Mouse (Mus musculus) stomach, postnatal 0 days (tissue): ENCODE data around the gene Dhx34. TPM values are rescaled to one million over a fixed set of nuclear protein-coding genes. Genes with fewer than 3 reads are reported as not detected.

Experiments
- ATAC-seq: fragments of 200-750 bp; cut with Nextera tagmentation; 2 replicates; pipeline ENCODE4 v1.8.0; 2017; ENCODE audit not compliant: low FRiP score, low TSS enrichment
- DNase-seq: peaks from one replicate; pipeline ENCODE4 v3.0.0-alpha.2; 2016; ENCODE audit warnings: low spot score
- H3K27ac ChIP-seq: fragments of 300-500 bp; sonication (generic); replicated peaks from 2 replicates; pipeline ENCODE4 v1.5.1; 2014; ENCODE audit warnings: mild to moderate bottlenecking, control low read depth
- H3K27me3 ChIP-seq: fragments of 300-500 bp; sonication (generic); 2 replicates; pipeline ENCODE4 v1.6.1; 2014; ENCODE audit warnings: low read length; ENCODE audit not compliant: control insufficient read depth, insufficient read depth
- H3K36me3 ChIP-seq: fragments of 300-500 bp; sonication (generic); 2 replicates; pipeline ENCODE4 v1.6.1; 2014; ENCODE audit warnings: low read length, mixed read lengths; ENCODE audit not compliant: control insufficient read depth, insufficient read depth
- H3K4me1 ChIP-seq: fragments of 300-500 bp; sonication (generic); replicated peaks from 2 replicates; pipeline ENCODE4 v1.6.1; 2014; ENCODE audit warnings: antibody characterized with exemption; ENCODE audit not compliant: control insufficient read depth, insufficient read depth
- H3K4me2 ChIP-seq: fragments of 300-500 bp; sonication (generic); replicated peaks from 2 replicates; pipeline ENCODE4 v1.6.1; 2014; ENCODE audit warnings: low read depth, mild to moderate bottlenecking, control low read depth, moderate library complexity
- H3K4me3 ChIP-seq: fragments of 300-500 bp; sonication (generic); 2 replicates; pipeline ENCODE4 v1.5.1; 2014; ENCODE audit warnings: low read depth, low read length, control low read depth
- H3K9ac ChIP-seq: fragments of 300-500 bp; sonication (generic); 2 replicates; pipeline ENCODE4 v1.6.1; 2014; ENCODE audit warnings: mild to moderate bottlenecking, low read length, control low read depth, mixed read lengths
- H3K9me3 ChIP-seq: fragments of 300-500 bp; sonication (generic); 2 replicates; pipeline ENCODE4 v1.6.1; 2016; ENCODE audit warnings: low read length; ENCODE audit not compliant: control insufficient read depth
- CTCF ChIP-seq: IDR thresholded peaks from 2 replicates; pipeline ENCODE4 v1.5.1; 2016; ENCODE audit warnings: antibody characterized with exemption, low read depth, mild to moderate bottlenecking, moderate library complexity
- EP300 ChIP-seq: optimal IDR thresholded peaks from 2 replicates; pipeline ENCODE3; 2016; ENCODE audit warnings: antibody characterized with exemption
- WGBS: fragments of 180-500 bp; shearing (Covaris S2); extraction: QIAGEN DNeasy Blood & Tissue Kit; methylation state at CpG from one replicate; pipeline ENCODE4 v1.1.7; 2014; 5-methylcytosine and 5-hydroxymethylcytosine counted together
- polyA plus RNA-seq: library from polyadenylated mRNA; unstranded; fragments of >200 nt; fragmentation: Nextera tagmentation; extraction: Ambion mirVana; gene quantifications from 2 replicates; pipeline ENCODE4 v1.2.1, GENCODE M21; 2015

Gene Dhx34
- polyA plus RNA-seq, 1 experiment from 2014 or later = 6.9 TPM

DNA sequence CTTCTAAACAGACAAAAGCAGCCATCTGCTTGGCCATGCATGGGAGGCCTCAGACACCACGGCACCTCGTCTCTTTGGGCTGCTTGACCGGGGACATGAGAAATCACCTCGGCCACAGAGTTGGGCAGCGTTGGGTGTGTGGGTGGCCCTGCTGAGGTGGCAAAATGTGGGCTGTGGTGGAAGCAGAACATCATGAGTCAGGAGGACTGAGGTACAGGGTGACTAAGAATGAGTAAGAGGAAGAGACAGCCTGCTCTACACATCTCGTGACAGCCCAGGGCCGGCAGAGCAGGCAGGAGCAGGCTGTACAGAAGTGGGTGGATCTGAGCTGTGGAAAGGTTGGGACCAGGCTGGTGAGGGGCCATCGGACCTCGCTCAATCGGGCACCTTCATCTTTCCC, 14.3 kb downstream of the Dhx34 start:
- H3K9ac ChIP-seq = no peak overlapping the region
- H3K9me3 ChIP-seq = no peaks in the 10 kb centered on the region
- peak overlapping the region; percentile 61 for H3K27ac ChIP-seq
- no peak overlapping the region for H3K4me2 ChIP-seq
- DNase-seq (no peak), ATAC-seq (peak; percentile 62)
- 84% methylated on average over 10 of the region's 10 CpGs for WGBS
- H3K4me1 ChIP-seq = no peaks in the 10 kb centered on the region
- TF ChIP-seq CTCF (no peak), EP300 (no peak)
- H3K27me3 ChIP-seq = no peaks in the 10 kb centered on the region
- peaks cover 14% of the 10 kb centered on the region for H3K36me3 ChIP-seq
- no peak overlapping the region for H3K4me3 ChIP-seq

DNA sequence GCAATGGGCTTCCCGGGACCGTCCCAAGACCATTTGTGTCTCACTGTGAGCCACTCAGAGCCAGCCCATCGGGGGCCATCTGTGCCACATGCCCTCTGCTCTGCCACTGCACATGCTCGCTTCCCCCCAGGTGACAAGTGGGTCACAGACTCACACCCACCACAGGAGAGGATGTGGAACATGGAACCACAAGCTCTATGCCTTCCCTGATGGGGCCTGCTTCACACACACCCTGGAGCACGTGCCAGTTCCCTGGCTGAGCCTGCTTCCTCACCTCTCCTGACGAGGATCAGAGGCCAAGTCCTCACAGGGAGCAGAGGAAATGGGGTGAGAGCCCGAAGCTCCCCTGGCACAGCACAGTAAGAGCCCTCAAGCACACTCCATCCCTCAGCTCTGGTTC, 14.8 kb downstream of the Dhx34 start:
- no peak for ATAC-seq

DNA sequence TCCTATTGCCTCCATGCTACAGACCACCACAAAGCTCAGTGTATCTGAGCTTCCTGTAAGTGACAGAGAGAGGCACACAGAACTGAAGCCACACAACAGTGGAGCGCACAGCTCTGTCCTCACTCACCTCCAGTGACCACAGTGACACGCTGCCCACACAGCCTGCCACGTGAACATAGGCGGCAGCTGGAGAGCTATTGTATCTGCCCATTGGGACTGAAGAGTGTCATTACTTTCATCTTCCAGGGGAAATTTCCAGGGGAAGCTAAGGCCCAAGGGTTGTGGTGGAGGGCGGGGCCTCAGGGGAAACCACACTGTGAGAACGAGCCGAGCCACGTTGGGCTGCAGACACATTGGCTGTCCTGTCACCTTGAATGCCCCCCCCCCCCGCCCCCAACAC, 17.0 kb downstream of the Dhx34 start:
- Histone ChIP-seq H3K36me3 (peaks cover 12% of the 10 kb centered on the region), H3K9me3 (no peaks in the 10 kb centered on the region), H3K4me3 (no peak overlapping the region), H3K27ac (no peak overlapping the region), H3K4me2 (no peak overlapping the region), H3K27me3 (no peaks in the 10 kb centered on the region), H3K9ac (no peak overlapping the region), H3K4me1 (no peaks in the 10 kb centered on the region)
- WGBS = 92% methylated on average over 6 of the region's 9 CpGs
- no peak for DNase-seq
- no peak for TF ChIP-seq CTCF
- ATAC-seq = no peak

More for the DNA sequence above, 14.8 kb downstream of the Dhx34 start:
- Histone ChIP-seq H3K4me1 (no peaks in the 10 kb centered on the region), H3K9ac (no peak overlapping the region), H3K4me3 (no peak overlapping the region), H3K4me2 (no peak overlapping the region), H3K27ac (peak overlapping the region; percentile 30; the same call in 1 of the 2 replicates), H3K27me3 (no peaks in the 10 kb centered on the region), H3K36me3 (peaks cover 14% of the 10 kb centered on the region), H3K9me3 (no peaks in the 10 kb centered on the region)
- 87% methylated on average over 7 of the region's 7 CpGs for WGBS
- DNase-seq = no peak
- TF ChIP-seq EP300 (no peak), CTCF (no peak)

DNA sequence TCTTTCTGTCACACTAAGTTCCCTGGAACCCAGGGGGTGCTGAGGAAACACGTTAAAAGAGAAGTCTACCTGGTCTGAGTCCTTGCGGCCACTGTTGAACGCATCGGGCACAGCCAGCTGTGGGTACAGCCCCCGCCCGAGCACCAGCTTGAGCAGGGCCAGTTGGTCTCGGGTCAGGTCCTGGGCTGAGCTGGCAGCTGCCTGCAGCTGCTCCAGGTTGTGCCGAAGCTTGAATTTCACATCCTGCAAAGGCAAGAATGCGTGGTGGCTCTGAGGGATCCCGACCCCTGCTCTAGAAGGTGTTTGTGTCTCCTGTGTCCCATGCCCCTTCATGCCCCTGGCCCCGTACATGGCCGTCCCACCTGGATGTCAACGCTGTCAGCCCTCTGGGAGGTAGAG, 18.3 kb downstream of the Dhx34 start:
- Histone ChIP-seq H3K36me3 (peaks cover 14% of the 10 kb centered on the region), H3K27ac (no peak overlapping the region), H3K9me3 (no peaks in the 10 kb centered on the region), H3K4me3 (no peak overlapping the region), H3K9ac (no peak overlapping the region), H3K4me1 (no peaks in the 10 kb centered on the region), H3K4me2 (no peak overlapping the region), H3K27me3 (no peaks in the 10 kb centered on the region)
- ATAC-seq = no peak
- 89% methylated on average over 13 of the region's 13 CpGs for WGBS
- no peak for DNase-seq
- TF ChIP-seq EP300 (no peak), CTCF (no peak)

DNA sequence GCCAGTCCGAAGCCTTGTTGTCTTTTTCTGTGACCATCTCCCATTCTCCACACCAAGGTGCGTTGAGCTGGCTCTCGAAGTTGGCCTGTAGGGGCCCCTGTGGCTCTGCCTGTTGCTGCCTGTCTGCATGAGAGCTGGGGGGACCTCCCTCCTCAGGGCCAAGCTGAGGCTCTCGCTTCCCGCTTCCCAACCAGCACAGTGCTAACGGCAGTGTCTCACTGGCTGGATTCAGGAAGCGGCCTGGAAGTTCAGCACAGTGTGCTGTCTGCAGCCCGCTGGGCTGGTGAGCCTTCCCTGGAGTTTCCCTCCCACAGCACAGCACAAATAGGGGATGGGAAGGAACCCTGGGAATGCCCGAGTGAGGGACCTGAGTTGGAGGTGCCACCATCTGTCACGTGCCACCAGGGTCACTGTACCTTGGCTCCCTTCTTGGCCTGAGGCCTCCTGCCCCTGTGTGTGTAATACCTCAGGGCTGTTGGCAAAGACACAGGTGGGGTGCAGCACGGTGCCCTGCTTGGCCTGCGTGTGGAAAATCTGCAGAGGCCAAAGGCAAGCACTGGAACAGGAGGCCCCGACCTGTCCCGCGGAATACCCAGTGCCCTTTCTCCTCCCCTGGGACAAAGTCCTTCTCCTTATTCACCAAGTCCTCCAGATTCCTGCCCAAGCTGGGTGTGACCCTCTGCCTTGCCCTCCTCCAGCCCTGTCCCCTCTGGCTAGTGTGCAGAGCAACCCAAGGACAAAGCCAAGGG, 18.9 kb downstream of the Dhx34 start:
- ATAC-seq = no peak
- Histone ChIP-seq H3K27ac (no peak overlapping the region), H3K27me3 (no peaks in the 10 kb centered on the region), H3K9me3 (no peaks in the 10 kb centered on the region), H3K4me1 (no peaks in the 10 kb centered on the region), H3K4me2 (no peak overlapping the region), H3K4me3 (no peak overlapping the region), H3K9ac (no peak overlapping the region), H3K36me3 (peaks cover 15% of the 10 kb centered on the region)
- no peak for DNase-seq
- 82% methylated on average over 15 of the region's 15 CpGs for WGBS
- TF ChIP-seq EP300 (no peak), CTCF (no peak)

DNA sequence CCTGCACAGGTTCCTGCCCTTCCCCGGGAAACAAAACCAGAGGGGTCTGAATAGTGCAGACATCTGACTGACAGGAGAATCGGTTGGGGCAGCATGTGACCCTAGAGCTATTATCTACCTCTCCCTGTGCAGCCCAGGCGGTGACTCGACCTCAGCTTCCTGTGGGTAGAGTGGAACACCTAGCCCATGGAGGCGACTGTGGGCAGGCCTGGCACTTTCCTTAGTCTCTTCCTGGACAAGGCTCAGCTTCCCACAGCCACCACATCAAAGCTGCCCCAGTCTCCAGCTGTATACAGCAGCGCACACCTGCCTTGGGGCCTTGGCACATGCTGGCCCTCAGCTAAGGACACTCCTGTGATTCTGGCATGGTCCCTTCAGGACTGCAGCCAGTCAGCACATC, 20.7 kb downstream of the Dhx34 start:
- H3K27me3 ChIP-seq = no peaks in the 10 kb centered on the region
- no peak for ATAC-seq
- no peak overlapping the region for H3K27ac ChIP-seq
- no peaks in the 10 kb centered on the region for H3K9me3 ChIP-seq
- H3K36me3 ChIP-seq = peaks cover 18% of the 10 kb centered on the region
- TF ChIP-seq EP300 = no peak
- TF ChIP-seq CTCF = no peak
- H3K4me1 ChIP-seq = no peaks in the 10 kb centered on the region
- 73% methylated on average over 6 of the region's 6 CpGs for WGBS
- no peak overlapping the region for H3K4me2 ChIP-seq
- H3K9ac ChIP-seq = no peak overlapping the region
- no peak overlapping the region for H3K4me3 ChIP-seq
- DNase-seq = no peak
